Mouse (Mus musculus) forebrain, embryonic 12.5 days (tissue): ENCODE measurements around the gene Gpatch11. TPM values are rescaled to one million over a fixed set of nuclear protein-coding genes. Genes with fewer than 3 reads are reported as not detected.

Experiments used
- polyA plus RNA-seq: library from polyadenylated mRNA; unstranded; fragments of >200 nt; fragmentation: Nextera tagmentation; extraction: Ambion mirVana; gene quantifications from 2 replicates; pipeline ENCODE4 v1.2.1, GENCODE M21; 2016

Gene Gpatch11
- polyA plus RNA-seq, 1 experiment from 2014 or later: 53.4 TPM

Other genes starting within 250 kb of the Gpatch11 start
- 7.5 and 8.8 TPM in 2 replicates for gene Strn, start 98.4 kb upstream of the Gpatch11 start, polyA plus RNA-seq
- gene Heatr5b, start 203 bp upstream of the Gpatch11 start, polyA plus RNA-seq: 20.6 TPM in 2 replicates
- 6.5 and 7.4 TPM in 2 replicates for gene Eif2ak2, start 47.0 kb downstream of the Gpatch11 start, polyA plus RNA-seq
- 0.18 TPM in 1 of 2 replicates, not detected in the other for gene Sult6b1, start 71.4 kb downstream of the Gpatch11 start, polyA plus RNA-seq
- 109 and 112 TPM in 2 replicates for gene Cebpzos, start 80.9 kb downstream of the Gpatch11 start, polyA plus RNA-seq
- gene Cebpz, start 101.5 kb downstream of the Gpatch11 start, polyA plus RNA-seq: 69.2 and 76.0 TPM in 2 replicates
- gene Ndufaf7, start 101.6 kb downstream of the Gpatch11 start, polyA plus RNA-seq: 46.3 and 55.6 TPM in 2 replicates
- 51.0 and 55.2 TPM in 2 replicates for gene Prkd3, start 185.2 kb downstream of the Gpatch11 start, polyA plus RNA-seq
- gene Qpct, start 216.3 kb downstream of the Gpatch11 start, polyA plus RNA-seq: 8.8 and 9.4 TPM in 2 replicates